Mouse (Mus musculus) myocyte (in vitro differentiated cells): ENCODE data around the gene Lcn6. TPM values are rescaled to one million over a fixed set of nuclear protein-coding genes. Genes with fewer than 3 reads are reported as not detected.
"Not testable (repeated sequence)": the region's sequence is repeated elsewhere in the genome, so short reads cannot be mapped to it uniquely, and the experiment has no call there.

Source experiments
- H3K27me3 ChIP-seq: one replicate; pipeline ENCODE4 v1.6.1; 2011; ENCODE audit not compliant: control insufficient read depth, insufficient read depth, insufficient read length
- H3K36me3 ChIP-seq: one replicate; pipeline ENCODE4 v1.6.1; 2011; ENCODE audit not compliant: control insufficient read depth, insufficient read depth
- H3K4me2 ChIP-seq: one replicate; pipeline ENCODE4 v1.6.1; 2011; ENCODE audit warnings: low read depth, control low read depth
- H3K4me3 ChIP-seq: one replicate; pipeline ENCODE4 v1.5.1; 2011; ENCODE audit warnings: mild to moderate bottlenecking, control low read depth, moderate library complexity
- H3K79me2 ChIP-seq: one replicate; pipeline ENCODE4 v1.6.1; 2011; ENCODE audit not compliant: control insufficient read depth, insufficient read depth
- H3ac ChIP-seq: one replicate; pipeline ENCODE4 v1.6.1; 2011; ENCODE audit not compliant: control insufficient read depth, insufficient read length
- CEBPB ChIP-seq: IDR thresholded peaks from 2 replicates; pipeline ENCODE4 v1.6.1; 2011; ENCODE audit warnings: mild to moderate bottlenecking, moderate library complexity; ENCODE audit not compliant: poor library complexity, insufficient read depth, severe bottlenecking
- E2F4 ChIP-seq: IDR thresholded peaks from one replicate; pipeline ENCODE4 v1.6.1; 2011; ENCODE audit warnings: mild to moderate bottlenecking, control low read depth, moderate library complexity; ENCODE audit not compliant: insufficient read depth
- MAX ChIP-seq: IDR thresholded peaks from one replicate; pipeline ENCODE4 v1.6.1; 2011; ENCODE audit warnings: low read depth, mild to moderate bottlenecking, control low read depth
- MYOD1 ChIP-seq, 3 experiments: IDR thresholded peaks; one replicate each; pipeline ENCODE4 v1.6.1; 2011; ENCODE audit warnings: control low read depth in 2 of 3, low read depth in 2 of 3, mild to moderate bottlenecking in 2 of 3, moderate library complexity in 1 of 3; ENCODE audit not compliant: insufficient read length in 2 of 3, control insufficient read depth in 1 of 3
- MYOG ChIP-seq, 3 experiments: IDR thresholded peaks; one replicate each; pipeline ENCODE4 v1.6.1; 2011; ENCODE audit warnings: control low read depth in 2 of 3, low read depth in 2 of 3, mild to moderate bottlenecking in 2 of 3; ENCODE audit not compliant: insufficient read length in 2 of 3, control insufficient read depth in 1 of 3, insufficient read depth in 1 of 3
- POLR2A ChIP-seq: IDR thresholded peaks from one replicate; pipeline ENCODE4 v1.6.1; 2011; ENCODE audit warnings: low read depth, mild to moderate bottlenecking, control low read depth, moderate library complexity; ENCODE audit not compliant: insufficient read length
- POLR2AphosphoS2 ChIP-seq: IDR thresholded peaks from one replicate; pipeline ENCODE4 v1.6.1; 2011; ENCODE audit warnings: low read depth, control low read depth; ENCODE audit not compliant: insufficient read length
- REST ChIP-seq: IDR thresholded peaks from one replicate; pipeline ENCODE4 v1.6.1; 2011; ENCODE audit warnings: mild to moderate bottlenecking, control low read depth, moderate library complexity; ENCODE audit not compliant: insufficient read depth, insufficient read length
- SRF ChIP-seq: IDR thresholded peaks from one replicate; pipeline ENCODE4 v1.6.1; 2011; ENCODE audit warnings: low read depth; ENCODE audit not compliant: control insufficient read depth, insufficient read length
- TCF12 ChIP-seq: IDR thresholded peaks from one replicate; pipeline ENCODE4 v1.6.1; 2011; ENCODE audit warnings: mild to moderate bottlenecking, control low read depth; ENCODE audit not compliant: poor library complexity, insufficient read depth, severe bottlenecking
- TCF3 ChIP-seq: IDR thresholded peaks from one replicate; pipeline ENCODE4 v1.6.1; 2011; ENCODE audit warnings: low read depth, control low read depth; ENCODE audit not compliant: insufficient read length
- USF1 ChIP-seq: IDR thresholded peaks from one replicate; pipeline ENCODE4 v1.6.1; 2011; ENCODE audit warnings: low read depth, mild to moderate bottlenecking, control low read depth, moderate library complexity
- polyA plus RNA-seq: library from polyadenylated mRNA; unstranded; fragments of >200 nt; fragmentation: generic; extraction: Trizol; gene quantifications from one replicate; pipeline ENCODE4 v1.2.1, GENCODE M21; 2012; ENCODE audit warnings: missing spikeins

The Lcn6 gene
- polyA plus RNA-seq, 1 experiment = not detected

- H3K4me3 ChIP-seq = no peak overlapping the region
- H3ac ChIP-seq = no peak overlapping the region
- no peaks in the 10 kb centered on the region for H3K79me2 ChIP-seq
- TF ChIP-seq SRF (no peak), REST (no peak), CEBPB (no peak), E2F4 (no peak), TCF12 (no peak), POLR2A (no peak), MYOD1 (IDR thresholded peaks at IDR 0.05; ENCODE audit: control insufficient read depth in 1 of 3, insufficient read length in 2 of 3, low read depth in 2 of 3) (no peak), TCF3 (no peak), USF1 (no peak), POLR2AphosphoS2 (no peak), MYOG (IDR thresholded peaks at IDR 0.05; ENCODE audit: control insufficient read depth in 1 of 3, insufficient read depth in 1 of 3, insufficient read length in 2 of 3, low read depth in 2 of 3) (no peak), MAX (no peak)
- H3K4me2 ChIP-seq = no peak overlapping the region
- peaks cover 40% of the 10 kb centered on the region for H3K27me3 ChIP-seq
- H3K36me3 ChIP-seq = no peaks in the 10 kb centered on the region
These were observed 20.4 kb downstream of the Lcn6 start for GRCm38 (mm10) chr2:25696951-25697350.

DNA sequence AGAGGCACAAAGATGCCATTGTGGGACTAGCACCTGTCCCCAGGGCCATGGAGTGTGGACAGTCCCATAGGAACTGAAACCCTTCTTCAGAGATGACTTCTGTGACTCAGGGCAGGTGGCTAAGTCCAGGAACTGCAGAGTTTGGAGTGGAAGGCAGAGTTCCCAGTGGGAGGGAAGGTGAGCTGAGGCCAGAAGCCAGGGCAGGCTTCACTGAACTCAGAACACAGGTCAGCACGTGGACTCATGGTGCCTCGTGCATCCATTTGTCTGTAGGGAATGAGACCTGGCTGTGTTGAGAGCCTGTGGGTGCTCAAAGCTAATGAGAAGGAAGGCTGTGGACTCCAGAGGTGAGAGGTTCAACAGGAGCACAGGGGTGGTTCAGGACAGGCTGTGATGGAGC, 22.1 kb downstream of the Lcn6 start:
- Histone ChIP-seq H3K4me3 (no peak overlapping the region), H3K4me2 (no peak overlapping the region), H3K27me3 (peaks cover 48% of the 10 kb centered on the region), H3K79me2 (no peaks in the 10 kb centered on the region), H3ac (no peak overlapping the region), H3K36me3 (no peaks in the 10 kb centered on the region)
- TF ChIP-seq MYOD1 (IDR thresholded peaks at IDR 0.05; ENCODE audit: control insufficient read depth in 1 of 3, insufficient read length in 2 of 3, low read depth in 2 of 3) (no peak), POLR2AphosphoS2 (no peak), SRF (no peak), MYOG (IDR thresholded peaks at IDR 0.05; ENCODE audit: control insufficient read depth in 1 of 3, insufficient read depth in 1 of 3, insufficient read length in 2 of 3, low read depth in 2 of 3) (no peak), REST (no peak), USF1 (no peak), MAX (no peak), CEBPB (no peak), TCF3 (no peak)

DNA sequence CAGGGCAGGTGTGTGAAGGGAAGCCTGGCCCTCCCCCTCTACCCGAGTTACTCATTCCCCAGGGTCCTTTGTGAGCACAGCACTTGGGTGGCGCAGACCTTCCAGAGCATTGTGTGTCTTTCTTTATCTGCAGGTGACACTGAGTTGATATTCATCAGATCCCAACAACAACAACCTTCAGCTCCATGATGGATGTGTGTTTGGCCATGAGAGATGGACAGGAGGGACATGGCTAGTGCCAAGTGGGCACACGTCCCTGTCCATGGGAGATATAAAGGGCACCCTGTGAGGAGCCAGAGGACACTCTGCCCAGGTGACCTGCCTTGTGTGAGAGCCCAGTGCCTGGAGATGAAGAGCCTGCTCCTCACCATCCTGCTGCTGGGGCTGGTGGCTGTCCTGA, 23.2 kb downstream of the Lcn6 start, which contains the start of gene Obp2a:
Gene Obp2a (plus strand): TSS at position 301 of the 400 bp plus-strand sequence.
- H3K79me2 ChIP-seq, H3K4me3 ChIP-seq, H3K4me2 ChIP-seq, H3K36me3 ChIP-seq, H3ac ChIP-seq: not testable (repeated sequence)
- peaks cover 58% of the 10 kb centered on the region for H3K27me3 ChIP-seq

DNA sequence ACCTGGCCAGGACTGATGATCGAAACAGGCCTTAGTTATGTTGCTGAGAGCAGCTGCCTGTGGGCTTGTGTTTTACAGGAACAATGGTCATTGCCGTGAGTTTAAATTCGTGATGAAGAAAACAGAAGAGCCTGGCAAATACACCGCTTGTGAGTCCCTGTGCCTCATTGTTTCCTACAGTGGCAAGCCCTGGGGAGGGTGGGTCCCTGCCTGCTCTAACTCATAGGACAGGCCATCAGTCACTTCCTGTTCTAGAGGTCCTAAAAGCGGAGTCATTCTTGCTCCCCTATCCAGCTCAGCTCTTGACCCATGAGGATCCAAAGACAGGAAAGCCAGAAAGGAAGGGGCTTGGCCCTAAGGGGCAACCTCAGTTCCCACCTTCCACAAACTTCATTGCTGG, 24.4 kb downstream of the Lcn6 start:
- Histone ChIP-seq H3K27me3 (peaks cover 53% of the 10 kb centered on the region), H3K4me3 (no peak overlapping the region), H3K79me2 (no peaks in the 10 kb centered on the region), H3K4me2 (no peak overlapping the region), H3ac (no peak overlapping the region), H3K36me3 (no peaks in the 10 kb centered on the region)
- no peak for TF ChIP-seq MAX
- no peak for TF ChIP-seq CEBPB
- no peak for TF ChIP-seq TCF3
- no peak for TF ChIP-seq USF1
- TF ChIP-seq POLR2A = no peak
- TF ChIP-seq MYOD1 (IDR thresholded peaks at IDR 0.05; ENCODE audit: control insufficient read depth in 1 of 3, insufficient read length in 2 of 3, low read depth in 2 of 3) = no peak
- TF ChIP-seq REST = no peak
- no peak for TF ChIP-seq MYOG (IDR thresholded peaks at IDR 0.05; ENCODE audit: control insufficient read depth in 1 of 3, insufficient read depth in 1 of 3, insufficient read length in 2 of 3, low read depth in 2 of 3)
- TF ChIP-seq E2F4 = no peak
- TF ChIP-seq POLR2AphosphoS2 = no peak

GRCm38 (mm10) chr2:25703706-25704105, 27.1 kb downstream of the Lcn6 start:
- no peak for TF ChIP-seq USF1
- Histone ChIP-seq H3K4me2 (no peak overlapping the region), H3K27me3 (peaks cover 53% of the 10 kb centered on the region), H3ac (no peak overlapping the region), H3K36me3 (no peaks in the 10 kb centered on the region), H3K79me2 (no peaks in the 10 kb centered on the region), H3K4me3 (no peak overlapping the region)
